Comparison of ENCODE assay signal across 12 mouse cellular contexts in the genomic region with DNA sequence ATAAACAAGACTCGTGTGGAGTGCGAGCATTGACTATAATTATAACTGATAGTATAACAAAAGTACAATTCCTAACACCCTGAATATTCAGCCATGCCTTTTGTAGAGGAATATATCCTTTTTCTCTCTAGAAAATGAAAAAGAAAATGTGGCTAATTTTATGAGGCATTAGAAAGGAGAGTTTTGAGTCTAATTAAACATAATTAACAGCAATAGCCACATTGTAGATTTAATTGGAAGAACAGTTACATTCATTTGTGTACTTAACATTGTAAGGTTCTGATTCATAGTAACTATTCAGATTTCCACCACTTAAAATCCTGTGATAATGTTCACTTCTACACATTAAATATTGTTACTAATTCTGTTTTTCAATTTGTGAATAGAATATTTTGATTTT.
"Had no signal": no experiment of that assay in that cellular context is flagged by ENCODE, and none has a peak within 500 bp of the region (broad histone marks: within the 10 kb centered on the region; RNA-seq: fewer than 3 reads in every experiment).

No protein-coding gene starts in this region.

- DNase-seq: left cerebral cortex, postnatal 4 days; liver; liver, embryonic 13.5 days; liver, postnatal 0 days; lung, adult 18-20 months; lung, adult 2 months; lung, embryonic 14.5 days; lung, postnatal 10 days; lung, postnatal 14 days; lung, postnatal 36 days; lung, postnatal 4 days; midbrain, embryonic 14.5 days had no signal
